ENCODE assay signal across 8 mouse cellular contexts in genomic region chr9:21366541-21367220, GRCm38 (mm10). TPM values are rescaled to one million over a fixed set of nuclear protein-coding genes. Genes with fewer than 3 reads are reported as not detected.
DNase-seq lines count a peak whose midpoint lies in the region; ATAC-seq and TF ChIP-seq lines count a peak whose summit lies in the region.

No protein-coding gene starts in this region.

- no peak for ATAC-seq in frontal cortex, adult (ENCODE audit: low TSS enrichment)
- 0 out of 2 replicates have a peak, but pooled peaks have one; percentile 12 for ATAC-seq in common myeloid progenitor, adult 5-6 weeks (replicated peaks; ENCODE audit: low read depth, poor library complexity, severe bottlenecking)
- peak; percentile 20 for ATAC-seq in midbrain, embryonic 12.5 days (ENCODE audit: low FRiP score, low read depth)

- H3K36me3 ChIP-seq in kidney, adult 2 months (ENCODE audit: control insufficient read depth, insufficient read depth, low read length) = no peaks in the 10 kb centered on the region
- peaks cover 22% of the 10 kb centered on the region for H3K36me3 ChIP-seq in limb, embryonic 10.5 days
- H3K36me3 ChIP-seq in midbrain, embryonic 12.5 days = peaks cover 3% of the 10 kb centered on the region; the same call in 1 of the 2 replicates

- DNase-seq in frontal cortex, adult 2 months (ENCODE audit: extremely low spot score in 1 of 2, low spot score in 1 of 2) = peak; percentile 63 to 81
- peak; percentile 48 for DNase-seq in gastrocnemius, postnatal 14 days
- DNase-seq in kidney, adult 2 months = peak; percentile 80
- DNase-seq in limb, embryonic 10.5 days (ENCODE audit: low spot score) = peak; percentile 67
- DNase-seq in spleen, postnatal 10 days (ENCODE audit: low spot score in 2 of 2) = peak; percentile 75 to 89

- WGBS in kidney, adult 2 months = 27% methylated on average over 14 of the region's 14 CpGs
- WGBS in limb, embryonic 10.5 days = 33% methylated on average over 14 of the region's 14 CpGs
- 37% methylated on average over 14 of the region's 14 CpGs for WGBS in midbrain, embryonic 12.5 days

- peak overlapping the region; percentile 29; the same call in 1 of the 2 replicates for H3K9ac ChIP-seq in midbrain, embryonic 12.5 days (replicated peaks)

- H3K4me2 ChIP-seq in midbrain, embryonic 12.5 days (replicated peaks) = peak overlapping the region; percentile 48

- H3K27me3 ChIP-seq in kidney, adult 2 months (replicated peaks; ENCODE audit: control insufficient read depth, insufficient read depth, low read length) = no peaks in the 10 kb centered on the region
- peaks cover 6% of the 10 kb centered on the region for H3K27me3 ChIP-seq in limb, embryonic 10.5 days (ENCODE audit: low read depth, poor library complexity, severe bottlenecking)
- H3K27me3 ChIP-seq in midbrain, embryonic 12.5 days = no peaks in the 10 kb centered on the region; the same call in 1 of the 2 replicates

- no peaks in the 10 kb centered on the region; the same call in 1 of the 2 replicates for H3K4me1 ChIP-seq in kidney, adult 2 months (ENCODE audit: control insufficient read depth, insufficient read depth, low read length)
- peaks cover 9% of the 10 kb centered on the region for H3K4me1 ChIP-seq in limb, embryonic 10.5 days
- peaks cover 19% of the 10 kb centered on the region for H3K4me1 ChIP-seq in midbrain, embryonic 12.5 days

- TF ChIP-seq POLR2A in kidney, adult 2 months (IDR thresholded peaks at IDR 0.05; ENCODE audit: low read depth, low read length) = no peak

- H3K9me3 ChIP-seq in limb, embryonic 10.5 days (replicated peaks) = no peaks in the 10 kb centered on the region
- no peaks in the 10 kb centered on the region for H3K9me3 ChIP-seq in midbrain, embryonic 12.5 days

- intact Hi-C loops in gastrocnemius, postnatal 14 days (cut with DNase I; ENCODE audit: low total_unique reads) = no loop called here

- peak overlapping the region; percentile 41; the same call in 1 of the 2 replicates for H3K4me3 ChIP-seq in kidney, adult 2 months (ENCODE audit: insufficient read depth, low read depth, low read length)
- peak overlapping the region; percentile 90 for H3K4me3 ChIP-seq in limb, embryonic 10.5 days
- peak overlapping the region; percentile 95 for H3K4me3 ChIP-seq in midbrain, embryonic 12.5 days

- peak overlapping the region; percentile 82 for H3K27ac ChIP-seq in kidney, adult 2 months (ENCODE audit: insufficient read depth, low read depth, low read length)
- H3K27ac ChIP-seq in limb, embryonic 10.5 days = peak overlapping the region; percentile 86
- peak overlapping the region; percentile 75 for H3K27ac ChIP-seq in midbrain, embryonic 12.5 days (replicated peaks)

- TF ChIP-seq CTCF in kidney, adult 2 months (conservative IDR thresholded peaks at IDR 0.05; ENCODE audit: insufficient read depth, insufficient read length, low read depth, low read length) = peak; percentile 45

RNA-seq across cellular contexts. Expression of gene Ilf3, which starts 1.0 kb away (rescaled TPM):
- 96.6 and 101 TPM in 2 replicates for polyA plus RNA-seq in frontal cortex, adult 2 months (2012; rRNA removed)
- 73.7 and 95.9 TPM in 2 replicates for total RNA-seq in common myeloid progenitor, adult 5-6 weeks (2017)
- 10 to 100 TPM; 22.3 to 28.5 TPM for total RNA-seq in gastrocnemius, postnatal 14 days (2021)
- polyA plus RNA-seq in kidney, adult 2 months (2012; rRNA removed) = 31.9 and 33.0 TPM in 2 replicates
- 320 and 362 TPM in 2 replicates for polyA plus RNA-seq in limb, embryonic 10.5 days (2016; fragmentation: Nextera tagmentation; extraction: Ambion mirVana)
- polyA plus RNA-seq in midbrain, embryonic 12.5 days (2016; fragmentation: Nextera tagmentation; extraction: Ambion mirVana) = 314 and 322 TPM in 2 replicates

RNA-seq across cellular contexts. Expression of gene Qtrt1, which starts 45.0 kb away (rescaled TPM):
- polyA plus RNA-seq in frontal cortex, adult 2 months (2012; rRNA removed) = 47.6 and 48.7 TPM in 2 replicates
- 22.5 and 25.5 TPM in 2 replicates for total RNA-seq in common myeloid progenitor, adult 5-6 weeks (2017)
- 1 to 10 TPM; 5.5 to 8.1 TPM for total RNA-seq in gastrocnemius, postnatal 14 days (2021)
- 23.7 and 25.2 TPM in 2 replicates for polyA plus RNA-seq in kidney, adult 2 months (2012; rRNA removed)
- polyA plus RNA-seq in limb, embryonic 10.5 days (2016; fragmentation: Nextera tagmentation; extraction: Ambion mirVana) = 66.2 and 79.0 TPM in 2 replicates
- polyA plus RNA-seq in midbrain, embryonic 12.5 days (2016; fragmentation: Nextera tagmentation; extraction: Ambion mirVana) = 45.3 and 50.7 TPM in 2 replicates

RNA-seq across cellular contexts. Expression of gene Slc44a2, which starts 46.2 kb away (rescaled TPM):
- 60.7 and 66.5 TPM in 2 replicates for polyA plus RNA-seq in frontal cortex, adult 2 months (2012; rRNA removed)
- total RNA-seq in common myeloid progenitor, adult 5-6 weeks (2017) = 76.6 and 80.6 TPM in 2 replicates
- total RNA-seq in gastrocnemius, postnatal 14 days (2021) = 100 to 1,000 TPM; 104 to 117 TPM
- polyA plus RNA-seq in kidney, adult 2 months (2012; rRNA removed) = 47.4 and 49.2 TPM in 2 replicates
- 68.5 and 81.1 TPM in 2 replicates for polyA plus RNA-seq in limb, embryonic 10.5 days (2016; fragmentation: Nextera tagmentation; extraction: Ambion mirVana)
- 71.3 and 74.1 TPM in 2 replicates for polyA plus RNA-seq in midbrain, embryonic 12.5 days (2016; fragmentation: Nextera tagmentation; extraction: Ambion mirVana)

RNA-seq across cellular contexts. Expression of gene Ap1m2, which starts 54.5 kb away (rescaled TPM):
- polyA plus RNA-seq in frontal cortex, adult 2 months (2012; rRNA removed) = 0.76 and 1.6 TPM in 2 replicates
- 0.37 and 2.5 TPM in 2 replicates for total RNA-seq in common myeloid progenitor, adult 5-6 weeks (2017)
- total RNA-seq in gastrocnemius, postnatal 14 days (2021) = not detected
- 30.6 and 36.2 TPM in 2 replicates for polyA plus RNA-seq in kidney, adult 2 months (2012; rRNA removed)
- 7.8 and 8.6 TPM in 2 replicates for polyA plus RNA-seq in limb, embryonic 10.5 days (2016; fragmentation: Nextera tagmentation; extraction: Ambion mirVana)
- 0.39 and 0.78 TPM in 2 replicates for polyA plus RNA-seq in midbrain, embryonic 12.5 days (2016; fragmentation: Nextera tagmentation; extraction: Ambion mirVana)

RNA-seq across cellular contexts. Expression of gene Dnm2, which starts 58.0 kb away (rescaled TPM):
- 95.8 and 97.7 TPM in 2 replicates for polyA plus RNA-seq in frontal cortex, adult 2 months (2012; rRNA removed)
- 53.9 and 65.9 TPM in 2 replicates for total RNA-seq in common myeloid progenitor, adult 5-6 weeks (2017)
- total RNA-seq in gastrocnemius, postnatal 14 days (2021) = 10 to 100 TPM; 47.8 to 48.0 TPM
- 101 and 118 TPM in 2 replicates for polyA plus RNA-seq in kidney, adult 2 months (2012; rRNA removed)
- 71.7 and 79.7 TPM in 2 replicates for polyA plus RNA-seq in limb, embryonic 10.5 days (2016; fragmentation: Nextera tagmentation; extraction: Ambion mirVana)
- polyA plus RNA-seq in midbrain, embryonic 12.5 days (2016; fragmentation: Nextera tagmentation; extraction: Ambion mirVana) = 76.6 and 76.7 TPM in 2 replicates

Comparison
In these comparisons a context has a peak if more than half of its experiments do, and no peak if none do; other contexts are left out.
1. H3K4me3 ChIP-seq: peak in every context shown above with its lines; median percentile 95 in midbrain, embryonic 12.5 days; 90 in limb, embryonic 10.5 days; 41 in kidney, adult 2 months.